In the genomic region with DNA sequence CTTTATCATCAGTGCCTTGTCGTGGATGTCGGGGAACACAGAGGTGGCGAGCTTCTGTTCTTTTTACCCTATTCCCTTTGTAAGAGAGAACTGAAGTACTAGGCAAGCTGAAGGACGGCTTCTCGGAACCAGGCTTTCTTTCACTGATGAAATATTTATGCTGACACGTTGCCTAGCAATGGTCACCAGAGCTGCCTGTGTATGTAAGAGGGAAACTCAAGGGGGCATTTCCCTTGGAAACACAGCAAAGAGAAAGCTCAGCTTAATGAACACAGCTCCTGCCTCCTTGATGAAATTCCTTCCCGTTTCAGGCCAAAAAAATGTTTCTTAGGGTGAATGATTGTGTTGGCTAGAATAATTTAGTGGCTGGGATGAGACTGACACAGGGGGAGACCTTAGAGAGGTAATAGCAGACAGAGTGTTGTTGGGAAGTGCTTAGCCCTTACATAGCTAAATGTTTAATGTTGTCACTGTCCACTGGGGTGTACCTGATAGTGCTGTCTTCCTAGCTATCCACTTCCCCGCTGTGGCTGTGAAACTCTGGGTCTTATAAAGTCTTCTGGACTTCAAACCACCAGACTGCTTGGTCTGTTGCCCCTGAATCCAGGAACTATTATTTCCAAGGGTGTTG, we compare ENCODE assay signal across 11 mouse cellular contexts.
A peak's percentile ranks its signal among the peaks of the same experiment; 100 is the strongest.
DNase-seq lines count a peak whose midpoint lies in the region; ATAC-seq and TF ChIP-seq lines count a peak whose summit lies in the region.
"Had no signal": no experiment of that assay in that cellular context is flagged by ENCODE, and none has a peak within 500 bp of the region (broad histone marks: within the 10 kb centered on the region; RNA-seq: fewer than 3 reads in every experiment).

No protein-coding gene starts in this region.

- TF ChIP-seq POLR2A in thymus, adult 2 months (IDR thresholded peaks at IDR 0.05; ENCODE audit: control insufficient read depth, extremely low read depth, insufficient read depth, low read length, poor library complexity) = no peak

- H3K27ac ChIP-seq in forebrain, postnatal 0 days (ENCODE audit: low read depth, low read length) = no peak overlapping the region
- H3K27ac ChIP-seq in midbrain, embryonic 10.5 days (replicated peaks) = peak overlapping the region; percentile 47
- no peak overlapping the region for H3K27ac ChIP-seq in thymus, adult 2 months (ENCODE audit: control insufficient read depth, insufficient read depth, low read length)
- H3K27ac ChIP-seq: liver, embryonic 15.5 days had no signal

- no peaks in the 10 kb centered on the region for H3K9me3 ChIP-seq in forebrain, postnatal 0 days (ENCODE audit: low read length)
- H3K9me3 ChIP-seq in midbrain, embryonic 10.5 days (replicated peaks) = no peaks in the 10 kb centered on the region
- H3K9me3 ChIP-seq: liver, embryonic 15.5 days had no signal

- peak; percentile 90 for ATAC-seq in forebrain, postnatal 0 days

- no peak overlapping the region for H3K4me3 ChIP-seq in forebrain, postnatal 0 days (ENCODE audit: low read depth, low read length)
- H3K4me3 ChIP-seq in midbrain, embryonic 10.5 days = no peak overlapping the region
- H3K4me3 ChIP-seq in thymus, adult 2 months (ENCODE audit: control insufficient read depth, insufficient read depth, low read length) = no peak overlapping the region
- H3K4me3 ChIP-seq: liver, embryonic 15.5 days had no signal

- DNase-seq in heart, adult 11 months = peak; percentile 49
- DNase-seq in heart, postnatal 4 days = no peak
- DNase-seq in brain, adult 2 months (ENCODE audit: low read depth, low spot score) = peak; percentile 37
- peak; percentile 63 for DNase-seq in forebrain, postnatal 0 days
- DNase-seq in midbrain, embryonic 10.5 days (ENCODE audit: low spot score) = peak; percentile 51
- DNase-seq in cerebellum, postnatal 36 days = no peak
- DNase-seq in thymus, adult 2 months = no peak
- DNase-seq in frontal cortex, postnatal 25 days (ENCODE audit: low spot score in 2 of 2) = no peak
- DNase-seq: adrenal gland, postnatal 14 days; kidney, adult 9 months had no signal

- H3K4me1 ChIP-seq in forebrain, postnatal 0 days (ENCODE audit: insufficient read depth) = no peaks in the 10 kb centered on the region
- peaks cover 23% of the 10 kb centered on the region for H3K4me1 ChIP-seq in midbrain, embryonic 10.5 days
- H3K4me1 ChIP-seq in thymus, adult 2 months (replicated peaks; ENCODE audit: control insufficient read depth, insufficient read depth, low read length) = no peaks in the 10 kb centered on the region
- H3K4me1 ChIP-seq: liver, embryonic 15.5 days had no signal

- no peaks in the 10 kb centered on the region for H3K36me3 ChIP-seq in forebrain, postnatal 0 days (ENCODE audit: insufficient read depth)
- H3K36me3 ChIP-seq in midbrain, embryonic 10.5 days = no peaks in the 10 kb centered on the region
- no peaks in the 10 kb centered on the region for H3K36me3 ChIP-seq in thymus, adult 2 months (ENCODE audit: control insufficient read depth, insufficient read depth, low read length)
- H3K36me3 ChIP-seq: liver, embryonic 15.5 days had no signal

- 19% methylated on average over 8 of the region's 8 CpGs for WGBS in forebrain, postnatal 0 days
- WGBS in midbrain, embryonic 10.5 days = 38% methylated on average over 8 of the region's 8 CpGs
- 86% methylated on average over 8 of the region's 8 CpGs for WGBS in thymus, adult 2 months

- H3K9ac ChIP-seq in forebrain, postnatal 0 days = no peak overlapping the region
- H3K9ac ChIP-seq: liver, embryonic 15.5 days had no signal

- TF ChIP-seq CTCF in forebrain, postnatal 0 days (IDR thresholded peaks at IDR 0.05; ENCODE audit: low read depth) = 0 out of 2 replicates have a peak, but pooled peaks have one; percentile 4
- TF ChIP-seq CTCF in thymus, adult 2 months (IDR thresholded peaks at IDR 0.05; ENCODE audit: borderline replicate concordance, control insufficient read depth, extremely low read depth, insufficient read depth, low read length, poor library complexity) = no peak

- no peak overlapping the region for H3K4me2 ChIP-seq in forebrain, postnatal 0 days (ENCODE audit: low read depth)
- H3K4me2 ChIP-seq: liver, embryonic 15.5 days had no signal

- no peaks in the 10 kb centered on the region for H3K27me3 ChIP-seq in forebrain, postnatal 0 days (ENCODE audit: insufficient read depth, low read length)
- H3K27me3 ChIP-seq in midbrain, embryonic 10.5 days (ENCODE audit: low read depth, poor library complexity, severe bottlenecking) = peaks cover 3% of the 10 kb centered on the region; the same call in 1 of the 2 replicates
- H3K27me3 ChIP-seq in thymus, adult 2 months (ENCODE audit: control insufficient read depth, insufficient read depth, low read length) = no peaks in the 10 kb centered on the region
- H3K27me3 ChIP-seq: liver, embryonic 15.5 days had no signal

Comparison
In these comparisons a context has a peak if more than half of its experiments do, and no peak if none do; other contexts are left out.
1. DNase-seq: peak in heart, adult 11 months (single experiment), brain, adult 2 months (single experiment), forebrain, postnatal 0 days (single experiment) and midbrain, embryonic 10.5 days (single experiment); none in heart, postnatal 4 days (single experiment), cerebellum, postnatal 36 days (0 of 2), thymus, adult 2 months (single experiment) and frontal cortex, postnatal 25 days (0 of 2).